Mouse (Mus musculus) mouse trophoblast stem cell (cell line): ENCODE results near the gene Cib2.

Experiments used
- in situ Hi-C, 2 experiments: fragments of 300-500 bp; cut with MseI, MboI; formaldehyde crosslinking; loops; 2 replicates in 1 of 2; 3 replicates in 1 of 2; pipeline ENCODE4 v1.15.1; 2025

Cib2 gene

GRCm38 (mm10) chr9:54547536-54547935 is 12.5 kb downstream of the Cib2 start:
- in situ Hi-C loops: no loop called here

- in situ Hi-C loops: no loop called here
Measured at GRCm38 (mm10) chr9:54544954-54545315, 15.1 kb downstream of the Cib2 start.

- in situ Hi-C loops: no loop called here
Measured at GRCm38 (mm10) chr9:54544212-54544953, 15.6 kb downstream of the Cib2 start.

GRCm38 (mm10) chr9:54540801-54541200 is 19.2 kb downstream of the Cib2 start:
- in situ Hi-C loops: no loop called here

- in situ Hi-C loops: no loop called here
Measured at GRCm38 (mm10) chr9:54538684-54539083, 21.3 kb downstream of the Cib2 start, which contains the start of gene Sh2d7. Gene Sh2d7, plus strand, starts transcription at chr9:54538984.

GRCm38 (mm10) chr9:54538244-54538643 is 21.8 kb downstream of the Cib2 start:
- in situ Hi-C loops: no loop called here

- in situ Hi-C loops: no loop called here
Measured at GRCm38 (mm10) chr9:54537480-54537879, 22.5 kb downstream of the Cib2 start.

- in situ Hi-C loops: no loop called here
Measured at GRCm38 (mm10) chr9:54537030-54537429, 23.0 kb downstream of the Cib2 start.

- in situ Hi-C loops: no loop called here
Measured at GRCm38 (mm10) chr9:54536236-54536635, 23.8 kb downstream of the Cib2 start.

- in situ Hi-C loops: no loop called here
Measured at GRCm38 (mm10) chr9:54533975-54534374, 26.0 kb downstream of the Cib2 start.

GRCm38 (mm10) chr9:54532926-54533325 is 27.1 kb downstream of the Cib2 start:
- in situ Hi-C loops: no loop called here

- in situ Hi-C loops: no loop called here
Measured at GRCm38 (mm10) chr9:54531421-54531820, 28.6 kb downstream of the Cib2 start.

GRCm38 (mm10) chr9:54530836-54531235 is 29.2 kb downstream of the Cib2 start:
- in situ Hi-C loops: no loop called here

- in situ Hi-C loops: no loop called here
Measured at GRCm38 (mm10) chr9:54529950-54530349, 30.1 kb downstream of the Cib2 start.

- in situ Hi-C loops: no loop called here
Measured at GRCm38 (mm10) chr9:54527694-54528093, 32.3 kb downstream of the Cib2 start.

- in situ Hi-C loops: no loop called here
Measured at GRCm38 (mm10) chr9:54520286-54520685, 39.7 kb downstream of the Cib2 start.

- in situ Hi-C loops: no loop called here
Measured at GRCm38 (mm10) chr9:54518921-54519320, 41.1 kb downstream of the Cib2 start.

- in situ Hi-C loops: no loop called here
Measured at GRCm38 (mm10) chr9:54515991-54516390, 44.0 kb downstream of the Cib2 start.

- in situ Hi-C loops: no loop called here
Measured at GRCm38 (mm10) chr9:54502873-54503272, 57.1 kb downstream of the Cib2 start.

- in situ Hi-C loops: no loop called here
Measured at GRCm38 (mm10) chr9:54502111-54502495, 57.9 kb downstream of the Cib2 start.

GRCm38 (mm10) chr9:54501453-54502110 is 58.4 kb downstream of the Cib2 start, which contains the start of gene Dmxl2:
Gene Dmxl2, minus strand, starts transcription at chr9:54501626.
- in situ Hi-C loops: no loop called here

- in situ Hi-C loops: no loop called here
Measured at GRCm38 (mm10) chr9:54500832-54501452, 59.1 kb downstream of the Cib2 start.

- in situ Hi-C loops: no loop called here
Measured at GRCm38 (mm10) chr9:54499791-54500190, 60.2 kb downstream of the Cib2 start.
